Mouse (Mus musculus): ENCODE results near the gene Gramd1a.

The Gramd1a gene

GRCm38 (mm10) chr7:31155296-31156033 is at the start of gene Gramd1a:
Gene Gramd1a, minus strand, starts transcription at chr7:31155896.
- DNase-seq (ENCODE audit: low spot score): no peak

GRCm38 (mm10) chr7:31195591-31196307 is 40.1 kb upstream of the Gramd1a start:
- no peak for DNase-seq (ENCODE audit: low spot score)

GRCm38 (mm10) chr7:31184711-31185110 is 29.0 kb upstream of the Gramd1a start:
- no peak for DNase-seq (ENCODE audit: low spot score)

DNA sequence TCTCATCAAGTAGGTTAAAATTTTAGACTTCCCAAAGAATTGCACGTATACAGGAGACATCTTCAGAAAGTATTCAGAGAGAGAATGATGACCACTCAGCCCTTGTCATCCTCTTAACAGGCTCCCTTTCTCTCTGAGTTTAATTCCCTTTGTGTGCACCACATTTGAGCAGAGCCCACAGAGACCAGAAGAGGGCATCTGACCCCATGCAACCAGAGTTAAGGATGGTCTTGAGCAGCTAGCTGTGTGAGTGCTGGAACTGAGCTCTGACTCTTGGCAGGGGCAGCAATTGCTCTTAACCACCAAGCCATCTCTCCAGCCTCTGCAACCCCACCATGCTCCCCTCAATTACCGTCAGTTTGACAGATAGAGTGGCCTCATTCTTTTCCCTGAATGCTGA is 27.2 kb upstream of the Gramd1a start:
- DNase-seq (ENCODE audit: low spot score): no peak

DNA sequence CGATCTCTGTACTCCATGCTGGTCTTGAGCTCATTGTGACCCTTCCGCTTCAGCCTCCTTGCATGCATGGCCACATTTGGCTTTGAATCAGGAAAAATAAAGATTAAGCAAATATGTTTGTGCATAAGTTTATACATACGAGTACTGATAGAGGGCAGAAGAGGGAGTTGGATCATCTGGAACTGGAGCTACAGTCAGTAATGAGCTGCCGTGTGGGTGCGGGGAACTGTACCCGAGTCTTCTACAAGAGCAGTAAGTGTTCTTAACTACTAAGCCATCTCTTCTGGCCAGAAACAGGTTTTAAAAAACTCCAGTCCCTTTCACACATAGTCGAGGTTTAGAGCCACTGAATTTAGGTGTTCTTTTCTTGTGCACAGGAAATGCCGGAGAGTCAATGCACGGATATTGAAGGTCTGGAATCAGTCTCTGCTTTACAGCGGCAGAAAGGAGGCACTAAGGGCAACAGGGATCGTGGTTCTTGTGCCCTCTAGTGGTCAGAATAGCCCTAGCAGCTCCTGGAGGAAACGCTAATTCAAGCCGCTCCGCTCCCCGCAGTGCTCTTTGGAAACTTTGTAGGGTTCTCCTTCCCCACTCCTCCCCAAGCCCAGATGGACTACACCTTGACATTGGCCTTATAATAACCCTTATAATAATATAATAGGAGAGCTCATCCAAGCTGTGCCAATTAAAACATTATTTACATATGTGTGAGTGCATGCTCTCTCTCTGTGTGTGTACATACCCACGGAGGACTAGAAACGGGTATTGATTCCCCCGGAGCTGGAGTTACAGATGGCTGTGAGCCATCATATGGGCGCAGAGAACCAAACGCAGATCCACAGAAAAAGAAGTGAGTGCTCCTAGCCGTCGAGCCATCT is 21.4 kb upstream of the Gramd1a start:
- DNase-seq (ENCODE audit: low spot score): no peak

DNA sequence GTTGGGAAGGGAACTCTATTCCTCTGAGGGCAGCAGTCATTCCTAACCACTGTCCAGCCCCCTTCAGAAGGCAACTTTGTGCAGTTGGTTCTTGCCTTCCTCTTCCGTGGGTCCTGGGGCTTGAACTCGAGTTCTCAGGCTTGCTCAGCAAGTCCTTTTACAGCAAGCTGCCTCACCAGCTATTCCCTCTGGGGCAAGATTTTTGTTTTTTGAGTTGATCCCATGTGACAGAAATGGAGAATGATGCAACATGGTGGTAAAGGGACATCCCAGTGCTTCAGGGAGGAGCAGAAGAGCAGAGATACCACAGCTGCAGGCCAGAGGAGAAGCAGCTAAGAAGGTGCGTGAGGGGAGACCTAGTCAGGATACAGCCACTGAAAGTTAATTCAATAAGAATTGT is 19.4 kb upstream of the Gramd1a start:
- no peak for DNase-seq (ENCODE audit: low spot score)

GRCm38 (mm10) chr7:31174466-31174865 is 18.8 kb upstream of the Gramd1a start:
- no peak for DNase-seq (ENCODE audit: low spot score)

GRCm38 (mm10) chr7:31172238-31172637 is 16.5 kb upstream of the Gramd1a start:
- DNase-seq (ENCODE audit: low spot score): no peak

GRCm38 (mm10) chr7:31170520-31170919 is 14.8 kb upstream of the Gramd1a start:
- no peak for DNase-seq (ENCODE audit: low spot score)

DNA sequence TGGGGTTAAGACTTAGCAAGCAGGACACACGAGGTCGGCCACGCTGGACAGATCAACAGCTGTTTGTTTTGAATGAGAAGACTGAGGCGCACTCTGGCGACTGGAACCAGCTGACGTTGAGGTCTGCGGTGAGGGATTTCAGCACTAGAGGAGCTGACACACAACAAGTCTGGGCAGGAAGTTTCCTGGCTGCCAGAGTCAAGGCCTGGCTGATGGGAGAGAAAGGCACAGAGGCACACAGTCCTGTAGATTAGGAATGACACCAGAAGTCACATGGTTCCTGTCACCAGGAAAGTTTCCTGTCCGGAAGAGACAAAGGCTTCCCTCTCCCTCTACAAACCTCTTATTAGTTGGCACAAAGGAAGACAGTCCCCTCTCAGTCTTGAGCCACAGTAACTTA is 12.7 kb upstream of the Gramd1a start:
- DNase-seq (ENCODE audit: low spot score): no peak

GRCm38 (mm10) chr7:31164748-31165147 is 9.1 kb upstream of the Gramd1a start:
- DNase-seq (ENCODE audit: low spot score): no peak

- no peak for DNase-seq (ENCODE audit: low spot score)
Observed at GRCm38 (mm10) chr7:31163666-31164577, 8.2 kb upstream of the Gramd1a start.

GRCm38 (mm10) chr7:31162324-31162723 is 6.6 kb upstream of the Gramd1a start:
- DNase-seq (ENCODE audit: low spot score): no peak

DNA sequence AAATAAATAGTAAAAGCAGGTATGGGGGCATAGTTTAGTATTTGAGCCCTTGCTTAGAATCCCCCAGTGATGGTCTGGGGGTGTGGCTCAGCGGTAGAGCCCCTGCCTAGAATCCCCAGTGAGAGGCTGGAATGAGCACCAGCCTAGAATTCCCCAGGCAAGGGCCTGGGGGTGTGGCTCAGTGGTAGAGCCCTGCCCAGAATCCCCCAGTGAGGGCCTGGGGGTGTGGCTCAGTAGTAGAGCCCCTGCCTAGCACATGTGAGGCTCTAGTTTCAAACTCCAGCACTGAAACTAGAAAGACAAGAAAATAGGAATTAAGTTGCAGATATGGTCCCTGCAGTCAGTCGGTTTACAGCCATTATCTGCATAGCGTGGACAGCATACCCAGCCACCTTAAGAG is 6.1 kb upstream of the Gramd1a start:
- no peak for DNase-seq (ENCODE audit: low spot score)

DNA sequence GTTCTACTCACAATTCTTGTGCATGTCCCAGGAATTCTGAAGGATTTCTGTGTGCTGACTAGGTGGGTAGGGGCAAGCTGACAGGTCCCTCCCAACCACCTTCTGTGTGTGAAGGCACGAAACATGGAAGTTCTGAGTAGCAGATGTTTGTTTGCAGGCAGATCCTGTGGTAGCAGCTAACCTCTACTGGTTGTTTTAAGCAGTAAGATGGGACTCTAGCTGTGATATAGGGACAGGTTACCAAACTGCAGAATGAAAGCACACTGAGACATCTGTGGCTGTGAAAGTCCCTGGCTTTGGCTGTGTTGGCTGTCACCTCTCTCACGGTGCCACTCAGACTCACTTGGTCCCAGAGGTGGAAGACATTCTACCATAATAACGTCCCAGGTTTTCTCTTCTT is 5.5 kb upstream of the Gramd1a start:
- DNase-seq (ENCODE audit: low spot score): no peak

- no peak for DNase-seq (ENCODE audit: low spot score)
Observed at GRCm38 (mm10) chr7:31160763-31161162, 5.1 kb upstream of the Gramd1a start.

DNA sequence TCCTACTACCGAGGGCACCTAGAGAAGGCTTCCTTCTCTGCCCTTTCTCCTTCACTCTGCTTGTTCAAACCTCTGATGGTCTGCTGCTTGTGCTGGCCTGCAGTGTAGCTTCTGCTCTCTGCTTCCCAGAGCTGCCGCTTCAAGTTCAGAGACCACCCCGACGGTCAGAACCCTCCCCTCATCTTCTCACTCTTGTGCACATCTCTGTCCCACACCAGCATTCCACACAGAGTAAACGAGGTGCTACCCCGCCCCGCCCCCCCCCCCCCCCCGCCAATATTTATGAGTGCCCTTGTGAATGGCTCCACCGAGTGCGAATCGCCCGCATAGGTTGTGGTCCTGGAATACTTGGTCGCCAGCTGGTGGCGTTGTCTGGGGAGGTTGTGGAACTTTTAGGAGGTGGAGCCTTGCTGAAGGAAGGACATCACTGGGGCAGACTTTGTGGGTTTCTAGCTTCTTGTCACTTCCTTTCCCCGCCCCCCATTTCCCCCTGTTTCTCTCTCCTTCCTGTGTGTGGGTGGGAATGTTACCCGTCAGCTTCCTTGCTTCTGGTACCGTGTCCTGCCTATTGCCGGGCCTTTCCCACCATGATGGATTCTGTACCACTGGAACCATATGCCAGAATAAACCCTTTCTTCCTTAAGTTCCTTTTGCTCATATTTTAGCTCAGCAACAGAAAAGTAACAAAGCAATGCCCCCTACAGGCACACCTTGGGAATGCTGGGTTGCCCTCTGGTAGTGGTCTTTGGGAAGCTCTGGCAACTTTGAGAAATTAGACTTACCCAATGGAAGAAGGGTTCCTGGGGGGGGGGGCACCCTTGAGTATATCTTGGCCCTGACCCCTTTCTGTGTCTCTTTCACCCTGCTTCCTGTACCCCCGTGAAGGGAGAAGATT is 585 bp upstream of the Gramd1a start:
- no peak for DNase-seq (ENCODE audit: low spot score)

- DNase-seq (ENCODE audit: low spot score): no peak
Observed at GRCm38 (mm10) chr7:31153536-31154320, 2.0 kb downstream of the Gramd1a start.

Measured in urinary bladder, postnatal 10 days (tissue).